Mouse (Mus musculus): ENCODE measurements around the gene Hemk1. TPM values are rescaled to one million over a fixed set of nuclear protein-coding genes. Genes with fewer than 3 reads are reported as not detected.
"Not testable (repeated sequence)": the region's sequence is repeated elsewhere in the genome, so short reads cannot be mapped to it uniquely, and the experiment has no call there.

Gene Hemk1
- polyA plus RNA-seq, 1 experiment from 2014 or later = 12.1 TPM

GRCm38 (mm10) chr9:107312811-107313584 lies 25.2 kb downstream of the Hemk1 start:
- no peak for DNase-seq (ENCODE audit: low spot score)
- Histone ChIP-seq H3K9me3 (no peaks in the 10 kb centered on the region), H3K27ac (no peak overlapping the region), H3K36me3 (no peaks in the 10 kb centered on the region), H3K4me1 (replicated peaks) (0 out of 2 replicates have a peak, but pooled peaks cover 1% of the 10 kb centered on the region), H3K4me3 (no peak overlapping the region), H3K27me3 (ENCODE audit: insufficient read depth, poor library complexity, severe bottlenecking) (no peaks in the 10 kb centered on the region)
- WGBS = 69% methylated on average over 10 of the region's 10 CpGs

- no peak for DNase-seq (ENCODE audit: low spot score)
- Histone ChIP-seq H3K27me3 (ENCODE audit: insufficient read depth, poor library complexity, severe bottlenecking) (no peaks in the 10 kb centered on the region), H3K27ac (no peak overlapping the region), H3K4me3 (no peak overlapping the region), H3K4me1 (replicated peaks) (peaks cover 19% of the 10 kb centered on the region; the same call in 1 of the 2 replicates), H3K36me3 (no peaks in the 10 kb centered on the region), H3K9me3 (no peaks in the 10 kb centered on the region)
- 81% methylated on average over 5 of the region's 5 CpGs for WGBS
Measured at GRCm38 (mm10) chr9:107309600-107309999, 28.6 kb downstream of the Hemk1 start.

GRCm38 (mm10) chr9:107309171-107309570 lies 29.0 kb downstream of the Hemk1 start:
- no peaks in the 10 kb centered on the region for H3K36me3 ChIP-seq
- H3K9me3 ChIP-seq = no peaks in the 10 kb centered on the region
- H3K27ac ChIP-seq = no peak overlapping the region
- no peaks in the 10 kb centered on the region for H3K27me3 ChIP-seq (ENCODE audit: insufficient read depth, poor library complexity, severe bottlenecking)
- DNase-seq (ENCODE audit: low spot score) = no peak
- H3K4me1 ChIP-seq (replicated peaks) = peaks cover 19% of the 10 kb centered on the region; the same call in 1 of the 2 replicates
- H3K4me3 ChIP-seq = no peak overlapping the region
- 87% methylated on average over 9 of the region's 9 CpGs for WGBS

GRCm38 (mm10) chr9:107308346-107309000 lies 29.7 kb downstream of the Hemk1 start:
- H3K36me3 ChIP-seq = no peaks in the 10 kb centered on the region
- H3K27ac ChIP-seq = no peak overlapping the region
- DNase-seq (ENCODE audit: low spot score) = no peak
- 87% methylated on average over 9 of the region's 9 CpGs for WGBS
- peaks cover 19% of the 10 kb centered on the region; the same call in 1 of the 2 replicates for H3K4me1 ChIP-seq (replicated peaks)
- no peaks in the 10 kb centered on the region for H3K9me3 ChIP-seq
- no peaks in the 10 kb centered on the region for H3K27me3 ChIP-seq (ENCODE audit: insufficient read depth, poor library complexity, severe bottlenecking)
- no peak overlapping the region for H3K4me3 ChIP-seq

GRCm38 (mm10) chr9:107307886-107308285 lies 30.3 kb downstream of the Hemk1 start:
- WGBS = 80% methylated on average over 12 of the region's 12 CpGs
- H3K9me3 ChIP-seq = no peaks in the 10 kb centered on the region
- H3K27ac ChIP-seq = no peak overlapping the region
- no peak overlapping the region for H3K4me3 ChIP-seq
- no peak for DNase-seq (ENCODE audit: low spot score)
- H3K4me1 ChIP-seq (replicated peaks) = peaks cover 19% of the 10 kb centered on the region; the same call in 1 of the 2 replicates
- no peaks in the 10 kb centered on the region for H3K36me3 ChIP-seq
- no peaks in the 10 kb centered on the region for H3K27me3 ChIP-seq (ENCODE audit: insufficient read depth, poor library complexity, severe bottlenecking)

- 88% methylated on average over 11 of the region's 11 CpGs for WGBS
- Histone ChIP-seq H3K9me3 (no peaks in the 10 kb centered on the region), H3K4me1 (replicated peaks) (peaks cover 19% of the 10 kb centered on the region; the same call in 1 of the 2 replicates), H3K27ac (no peak overlapping the region), H3K4me3 (no peak overlapping the region), H3K36me3 (no peaks in the 10 kb centered on the region), H3K27me3 (ENCODE audit: insufficient read depth, poor library complexity, severe bottlenecking) (no peaks in the 10 kb centered on the region)
- DNase-seq (ENCODE audit: low spot score) = no peak
Measured at GRCm38 (mm10) chr9:107307099-107307872, 30.9 kb downstream of the Hemk1 start.

- WGBS = 88% methylated on average over 1 of the region's 1 CpGs
- not testable (repeated sequence) for H3K4me3 ChIP-seq; H3K9me3 ChIP-seq; H3K27ac ChIP-seq; H3K27me3 ChIP-seq (ENCODE audit: insufficient read depth, poor library complexity, severe bottlenecking); DNase-seq (ENCODE audit: low spot score); H3K36me3 ChIP-seq
- H3K4me1 ChIP-seq (replicated peaks) = peaks cover 19% of the 10 kb centered on the region; the same call in 1 of the 2 replicates
Measured at GRCm38 (mm10) chr9:107306673-107307072, 31.5 kb downstream of the Hemk1 start.

GRCm38 (mm10) chr9:107305601-107306542 lies 32.3 kb downstream of the Hemk1 start:
- H3K27me3 ChIP-seq (ENCODE audit: insufficient read depth, poor library complexity, severe bottlenecking) = no peaks in the 10 kb centered on the region
- H3K27ac ChIP-seq = peak overlapping the region; percentile 66; the same call in 1 of the 2 replicates
- H3K9me3 ChIP-seq = no peaks in the 10 kb centered on the region
- H3K4me3 ChIP-seq = no peak overlapping the region
- DNase-seq (ENCODE audit: low spot score) = no peak
- peaks cover 19% of the 10 kb centered on the region; the same call in 1 of the 2 replicates for H3K4me1 ChIP-seq (replicated peaks)
- H3K36me3 ChIP-seq = peaks cover 12% of the 10 kb centered on the region
- 63% methylated on average over 13 of the region's 13 CpGs for WGBS

- 79% methylated on average over 4 of the region's 4 CpGs for WGBS
- Histone ChIP-seq H3K27me3 (ENCODE audit: insufficient read depth, poor library complexity, severe bottlenecking) (no peaks in the 10 kb centered on the region), H3K27ac (0 out of 2 replicates have a peak overlapping the region, but pooled peaks have one; percentile 66), H3K36me3 (peaks cover 20% of the 10 kb centered on the region), H3K4me1 (replicated peaks) (peaks cover 19% of the 10 kb centered on the region; the same call in 1 of the 2 replicates), H3K9me3 (no peaks in the 10 kb centered on the region), H3K4me3 (no peak overlapping the region)
- no peak for DNase-seq (ENCODE audit: low spot score)
Measured at GRCm38 (mm10) chr9:107305012-107305411, 33.1 kb downstream of the Hemk1 start.

GRCm38 (mm10) chr9:107304383-107304782 lies 33.8 kb downstream of the Hemk1 start:
- Histone ChIP-seq H3K27ac (no peak overlapping the region), H3K27me3 (ENCODE audit: insufficient read depth, poor library complexity, severe bottlenecking) (no peaks in the 10 kb centered on the region), H3K4me3 (no peak overlapping the region), H3K36me3 (peaks cover 20% of the 10 kb centered on the region), H3K4me1 (replicated peaks) (peaks cover 19% of the 10 kb centered on the region; the same call in 1 of the 2 replicates), H3K9me3 (no peaks in the 10 kb centered on the region)
- no peak for DNase-seq (ENCODE audit: low spot score)
- WGBS = 93% methylated on average over 3 of the region's 3 CpGs

GRCm38 (mm10) chr9:107303900-107304299 lies 34.2 kb downstream of the Hemk1 start:
- WGBS = 86% methylated on average over 5 of the region's 5 CpGs
- Histone ChIP-seq H3K4me3 (no peak overlapping the region), H3K4me1 (replicated peaks) (peaks cover 22% of the 10 kb centered on the region; the same call in 1 of the 2 replicates), H3K9me3 (no peaks in the 10 kb centered on the region), H3K27me3 (ENCODE audit: insufficient read depth, poor library complexity, severe bottlenecking) (no peaks in the 10 kb centered on the region), H3K36me3 (peaks cover 20% of the 10 kb centered on the region), H3K27ac (no peak overlapping the region)
- DNase-seq (ENCODE audit: low spot score) = no peak

Measured in hindbrain, embryonic 10.5 days (tissue).